Mouse (Mus musculus) regulatory T cell (primary cell): ENCODE measurements around the gene Gm45618.

Experiments
- in situ Hi-C: fragments of 300-600 bp; cut with MboI, MseI; formaldehyde crosslinking; loops from one replicate; pipeline ENCODE4 v1.15.1; 2025; ENCODE audit warnings: high pct_unique_total_duplicates

The Gm45618 gene

GRCm38 (mm10) chr7:142094301-142095143 is 26.0 kb downstream of the Gm45618 start:
- in situ Hi-C loops = loop anchor here (5.0 kb wide), 1 partner anchor 32 kb away; the partner anchor contains the start of gene Mob2

- in situ Hi-C loops = no loop called here
These were observed 26.8 kb downstream of the Gm45618 start for GRCm38 (mm10) chr7:142093696-142094240.

GRCm38 (mm10) chr7:142092991-142093390 is 27.5 kb downstream of the Gm45618 start:
- in situ Hi-C loops = no loop called here

GRCm38 (mm10) chr7:142091848-142092247 is 28.7 kb downstream of the Gm45618 start:
- in situ Hi-C loops = no loop called here

GRCm38 (mm10) chr7:142089648-142090447 is 30.7 kb downstream of the Gm45618 start:
- in situ Hi-C loops = no loop called here

GRCm38 (mm10) chr7:142088886-142089285 is 31.6 kb downstream of the Gm45618 start:
- in situ Hi-C loops = no loop called here

- in situ Hi-C loops = no loop called here
These were observed 33.4 kb downstream of the Gm45618 start for GRCm38 (mm10) chr7:142087069-142087652.

GRCm38 (mm10) chr7:142086159-142086905 is 34.2 kb downstream of the Gm45618 start:
- in situ Hi-C loops = no loop called here

- in situ Hi-C loops = no loop called here
These were observed 35.7 kb downstream of the Gm45618 start for GRCm38 (mm10) chr7:142084820-142085219.

- in situ Hi-C loops = no loop called here
These were observed 36.1 kb downstream of the Gm45618 start for GRCm38 (mm10) chr7:142084395-142084794.

- in situ Hi-C loops = no loop called here
These were observed 36.8 kb downstream of the Gm45618 start for GRCm38 (mm10) chr7:142083588-142084317.

GRCm38 (mm10) chr7:142082607-142083006 is 37.9 kb downstream of the Gm45618 start:
- in situ Hi-C loops = no loop called here

GRCm38 (mm10) chr7:142082179-142082578 is 38.4 kb downstream of the Gm45618 start:
- in situ Hi-C loops = no loop called here

GRCm38 (mm10) chr7:142081736-142082135 is 38.8 kb downstream of the Gm45618 start:
- in situ Hi-C loops = no loop called here

- in situ Hi-C loops = no loop called here
These were observed 39.7 kb downstream of the Gm45618 start for GRCm38 (mm10) chr7:142080876-142081275.

- in situ Hi-C loops = no loop called here
These were observed 41.2 kb downstream of the Gm45618 start for GRCm38 (mm10) chr7:142079365-142079764.

GRCm38 (mm10) chr7:142077138-142077537 is 43.4 kb downstream of the Gm45618 start:
- in situ Hi-C loops = no loop called here

- in situ Hi-C loops = no loop called here
These were observed 46.2 kb downstream of the Gm45618 start for GRCm38 (mm10) chr7:142074146-142074886.

GRCm38 (mm10) chr7:142071717-142072116 is 48.8 kb downstream of the Gm45618 start:
- in situ Hi-C loops = no loop called here

- in situ Hi-C loops = no loop called here
These were observed 49.3 kb downstream of the Gm45618 start for GRCm38 (mm10) chr7:142071212-142071578.
